Comparison of ENCODE assay signal across 9 mouse cellular contexts in genomic region chr9:121247956-121248775, GRCm38 (mm10). TPM values are rescaled to one million over a fixed set of nuclear protein-coding genes. Genes with fewer than 3 reads are reported as not detected.
DNase-seq lines count a peak whose midpoint lies in the region; ATAC-seq and TF ChIP-seq lines count a peak whose summit lies in the region.
"Had no signal": no experiment of that assay in that cellular context is flagged by ENCODE, and none has a peak within 500 bp of the region (broad histone marks: within the 10 kb centered on the region; RNA-seq: fewer than 3 reads in every experiment).

No protein-coding gene starts in this region.

- no peak overlapping the region for H3K27ac ChIP-seq in forebrain, postnatal 0 days (ENCODE audit: low read depth, low read length)
- no peak overlapping the region for H3K27ac ChIP-seq in hindbrain, embryonic 12.5 days
- H3K27ac ChIP-seq in small intestine, adult 2 months (ENCODE audit: insufficient read depth, low read depth, low read length), result no peak overlapping the region

- no peaks in the 10 kb centered on the region for H3K9me3 ChIP-seq in forebrain, postnatal 0 days (ENCODE audit: low read length)
- no peaks in the 10 kb centered on the region for H3K9me3 ChIP-seq in hindbrain, embryonic 12.5 days (replicated peaks)
- H3K9me3 ChIP-seq: megakaryocyte, embryonic 14.5 days had no signal

- WGBS in forebrain, postnatal 0 days, result 63% methylated on average over 12 of the region's 12 CpGs
- WGBS in hindbrain, embryonic 12.5 days, result 68% methylated on average over 12 of the region's 12 CpGs
- 61% methylated on average over 12 of the region's 12 CpGs for WGBS in small intestine, adult 2 months

- peak; percentile 42 for ATAC-seq in forebrain, postnatal 0 days
- ATAC-seq in hindbrain, embryonic 12.5 days (ENCODE audit: low FRiP score), result peak; percentile 56; the same call in 1 of the 2 replicates
- peak; percentile 60 for ATAC-seq in megakaryocyte-erythroid progenitor cell, adult 5-6 weeks (replicated peaks; ENCODE audit: low FRiP score, low TSS enrichment, poor library complexity, severe bottlenecking)
- ATAC-seq in erythroblast, adult 5-6 weeks (replicated peaks; ENCODE audit: low FRiP score, poor library complexity, severe bottlenecking), result no peak

- no peak overlapping the region for H3K4me3 ChIP-seq in forebrain, postnatal 0 days (ENCODE audit: low read depth, low read length)
- no peak overlapping the region for H3K4me3 ChIP-seq in hindbrain, embryonic 12.5 days
- H3K4me3 ChIP-seq in small intestine, adult 2 months (ENCODE audit: low read depth, low read length), result no peak overlapping the region
- H3K4me3 ChIP-seq: megakaryocyte, embryonic 14.5 days had no signal

- no peak overlapping the region for H3K4me2 ChIP-seq in forebrain, postnatal 0 days (ENCODE audit: low read depth)
- no peak overlapping the region for H3K4me2 ChIP-seq in hindbrain, embryonic 12.5 days (replicated peaks)

- DNase-seq in NIH3T3 (ENCODE audit: low read depth), result peak; percentile 92
- DNase-seq in c-Kit-positive CD71-positive TER-119-positive erythroid progenitor cells, embryonic 14.5 days (ENCODE audit: low spot score), result peak; percentile 79
- peak; percentile 89 for DNase-seq in forebrain, postnatal 0 days
- peak; percentile 56 for DNase-seq in left cerebral cortex, adult 11 months (ENCODE audit: low spot score)

- peaks cover 17% of the 10 kb centered on the region; the same call in 1 of the 2 replicates for H3K36me3 ChIP-seq in forebrain, postnatal 0 days (ENCODE audit: insufficient read depth)
- no peaks in the 10 kb centered on the region for H3K36me3 ChIP-seq in hindbrain, embryonic 12.5 days
- no peaks in the 10 kb centered on the region for H3K36me3 ChIP-seq in small intestine, adult 2 months (ENCODE audit: control insufficient read depth, insufficient read depth, low read length)

- no peaks in the 10 kb centered on the region for H3K4me1 ChIP-seq in forebrain, postnatal 0 days (ENCODE audit: insufficient read depth)
- no peaks in the 10 kb centered on the region for H3K4me1 ChIP-seq in hindbrain, embryonic 12.5 days
- no peaks in the 10 kb centered on the region for H3K4me1 ChIP-seq in small intestine, adult 2 months (ENCODE audit: control insufficient read depth, insufficient read depth, insufficient read length, low read length)

- no peaks in the 10 kb centered on the region for H3K27me3 ChIP-seq in forebrain, postnatal 0 days (ENCODE audit: insufficient read depth, low read length)
- no peaks in the 10 kb centered on the region for H3K27me3 ChIP-seq in hindbrain, embryonic 12.5 days
- H3K27me3 ChIP-seq in small intestine, adult 2 months (ENCODE audit: control insufficient read depth, insufficient read depth, low read length), result no peaks in the 10 kb centered on the region

- no peak for TF ChIP-seq POLR2A in small intestine, adult 2 months (IDR thresholded peaks at IDR 0.05; ENCODE audit: low read depth, low read length)

- TF ChIP-seq CTCF in forebrain, postnatal 0 days (IDR thresholded peaks at IDR 0.05; ENCODE audit: low read depth), result peak; percentile 87
- TF ChIP-seq CTCF in small intestine, adult 2 months (IDR thresholded peaks at IDR 0.05; ENCODE audit: extremely low read depth, insufficient read length, insufficient replicate concordance, low read depth, low read length), result peak; percentile 79; the same call in 1 of the 2 replicates

- H3K9ac ChIP-seq in forebrain, postnatal 0 days, result no peak overlapping the region
- H3K9ac ChIP-seq in hindbrain, embryonic 12.5 days, result no peak overlapping the region

RNA-seq across cellular contexts. Expression of gene Ulk4, which starts 28.8 kb away (rescaled TPM):
- total RNA-seq in forebrain, postnatal 0 days (2014; rRNA removed), result 5.5 and 13.3 TPM in 2 replicates
- polyA plus RNA-seq in forebrain, postnatal 0 days (2015; fragmentation: Nextera tagmentation; extraction: Ambion mirVana), result 104 and 105 TPM in 2 replicates
- 147 and 164 TPM in 2 replicates for polyA plus RNA-seq in hindbrain, embryonic 12.5 days (2016; fragmentation: Nextera tagmentation; extraction: Ambion mirVana)
- total RNA-seq in megakaryocyte-erythroid progenitor cell, adult 5-6 weeks (2014; fragmentation: Nextera tagmentation), result 0.24 and 1.1 TPM in 2 replicates
- 2.0 and 2.7 TPM in 2 replicates for total RNA-seq in megakaryocyte-erythroid progenitor cell, adult 5-6 weeks (2017)
- 0.51 and 0.65 TPM in 2 replicates for polyA plus RNA-seq in small intestine, adult 2 months (2012; rRNA removed)
- not detected in 2 replicates for total RNA-seq in erythroblast, adult 5-6 weeks (2015; ENCODE audit: low replicate concordance)
- 0.34 and 3.9 TPM in 2 replicates for total RNA-seq in erythroblast, adult 5-6 weeks (2017; ENCODE audit: low replicate concordance)

RNA-seq across cellular contexts. Expression of gene Trak1, which starts 49.1 kb away (rescaled TPM):
- total RNA-seq in forebrain, postnatal 0 days (2014; rRNA removed), result 115 and 116 TPM in 2 replicates
- 46.2 and 61.8 TPM in 2 replicates for polyA plus RNA-seq in forebrain, postnatal 0 days (2015; fragmentation: Nextera tagmentation; extraction: Ambion mirVana)
- polyA plus RNA-seq in hindbrain, embryonic 12.5 days (2016; fragmentation: Nextera tagmentation; extraction: Ambion mirVana), result 38.8 and 41.6 TPM in 2 replicates
- total RNA-seq in megakaryocyte-erythroid progenitor cell, adult 5-6 weeks (2014; fragmentation: Nextera tagmentation), result 45.6 and 50.2 TPM in 2 replicates
- total RNA-seq in megakaryocyte-erythroid progenitor cell, adult 5-6 weeks (2017), result 14.2 and 23.2 TPM in 2 replicates
- 55.4 and 99.8 TPM in 2 replicates for polyA plus RNA-seq in small intestine, adult 2 months (2012; rRNA removed)
- total RNA-seq in erythroblast, adult 5-6 weeks (2015; ENCODE audit: low replicate concordance), result 5.0 and 36.9 TPM in 2 replicates
- total RNA-seq in erythroblast, adult 5-6 weeks (2017; ENCODE audit: low replicate concordance), result 3.0 and 6.7 TPM in 2 replicates
